Mouse (Mus musculus) liver, embryonic 12.5 days (tissue): Measurements from ENCODE around the gene Traf3ip2. TPM values are rescaled to one million over a fixed set of nuclear protein-coding genes. Genes with fewer than 3 reads are reported as not detected.

ENCODE experiments used
- ATAC-seq: fragments of 200-750 bp; cut with Nextera tagmentation; 2 replicates; pipeline ENCODE4 v1.8.0; 2017; ENCODE audit warnings: moderate number of reproducible peaks, mild to moderate bottlenecking, moderate library complexity
- H3K27ac ChIP-seq: fragments of 300-500 bp; sonication (generic); 2 replicates; pipeline ENCODE4 v1.5.1; 2016; ENCODE audit warnings: mild to moderate bottlenecking
- H3K27me3 ChIP-seq: fragments of 300-500 bp; sonication (generic); replicated peaks from 2 replicates; pipeline ENCODE4 v1.6.1; 2016; ENCODE audit warnings: mild to moderate bottlenecking, moderate library complexity
- H3K36me3 ChIP-seq: fragments of 300-500 bp; sonication (generic); 2 replicates; pipeline ENCODE4 v1.6.1; 2016; ENCODE audit warnings: mild to moderate bottlenecking, moderate library complexity
- H3K4me1 ChIP-seq: fragments of 300-500 bp; sonication (generic); 2 replicates; pipeline ENCODE4 v1.6.1; 2016
- H3K4me2 ChIP-seq: fragments of 300-500 bp; sonication (generic); 2 replicates; pipeline ENCODE4 v1.6.1; 2016; ENCODE audit warnings: mild to moderate bottlenecking, moderate library complexity
- H3K4me3 ChIP-seq: fragments of 300-500 bp; sonication (generic); 2 replicates; pipeline ENCODE4 v1.5.1; 2016; ENCODE audit warnings: mild to moderate bottlenecking, moderate library complexity
- H3K9ac ChIP-seq: fragments of 300-500 bp; sonication (generic); 2 replicates; pipeline ENCODE4 v1.6.1; 2016; ENCODE audit warnings: mild to moderate bottlenecking, moderate library complexity
- H3K9me3 ChIP-seq: fragments of 300-500 bp; sonication (generic); replicated peaks from 2 replicates; pipeline ENCODE4 v1.6.1; 2016; ENCODE audit warnings: mild to moderate bottlenecking, moderate library complexity
- WGBS: fragments of 180-500 bp; shearing (Covaris S2); methylation state at CpG from one replicate; pipeline ENCODE4 v1.1.7; 2016; ENCODE audit not compliant: insufficient replicate concordance; 5-methylcytosine and 5-hydroxymethylcytosine counted together
- polyA plus RNA-seq: library from polyadenylated mRNA; unstranded; fragments of >200 nt; fragmentation: Nextera tagmentation; extraction: Ambion mirVana; gene quantifications from 2 replicates; pipeline ENCODE4 v1.2.1, GENCODE M21; 2016

Traf3ip2 gene
- polyA plus RNA-seq, 1 experiment from 2014 or later, result 3.1 TPM

GRCm38 (mm10) chr10:39624837-39625625, 12.3 kb downstream of the Traf3ip2 start:
- Histone ChIP-seq H3K9me3 (no peaks in the 10 kb centered on the region), H3K9ac (no peak overlapping the region), H3K27ac (peak overlapping the region; percentile 40; the same call in 1 of the 2 replicates), H3K4me3 (no peak overlapping the region), H3K36me3 (no peaks in the 10 kb centered on the region), H3K4me1 (peaks cover 8% of the 10 kb centered on the region; the same call in 1 of the 2 replicates), H3K4me2 (peak overlapping the region; percentile 16; the same call in 1 of the 2 replicates), H3K27me3 (no peaks in the 10 kb centered on the region)
- ATAC-seq, result peak; percentile 63
- 53% methylated on average over 12 of the region's 12 CpGs for WGBS

- Histone ChIP-seq H3K4me1 (peaks cover 8% of the 10 kb centered on the region; the same call in 1 of the 2 replicates), H3K36me3 (no peaks in the 10 kb centered on the region), H3K9ac (no peak overlapping the region), H3K27ac (no peak overlapping the region), H3K9me3 (no peaks in the 10 kb centered on the region), H3K27me3 (no peaks in the 10 kb centered on the region), H3K4me3 (no peak overlapping the region), H3K4me2 (no peak overlapping the region)
- WGBS, result 64% methylated on average over 11 of the region's 11 CpGs
- ATAC-seq, result no peak
These were observed 13.0 kb downstream of the Traf3ip2 start for GRCm38 (mm10) chr10:39625626-39626260.

- H3K9me3 ChIP-seq, result no peaks in the 10 kb centered on the region
- 76% methylated on average over 12 of the region's 12 CpGs for WGBS
- peaks cover 8% of the 10 kb centered on the region; the same call in 1 of the 2 replicates for H3K4me1 ChIP-seq
- ATAC-seq, result no peak
- no peaks in the 10 kb centered on the region for H3K36me3 ChIP-seq
- H3K9ac ChIP-seq, result no peak overlapping the region
- no peak overlapping the region for H3K4me3 ChIP-seq
- H3K27me3 ChIP-seq, result no peaks in the 10 kb centered on the region
- H3K27ac ChIP-seq, result no peak overlapping the region
- H3K4me2 ChIP-seq, result no peak overlapping the region
These were observed 13.6 kb downstream of the Traf3ip2 start for GRCm38 (mm10) chr10:39626376-39626775.

GRCm38 (mm10) chr10:39628799-39629517, 16.2 kb downstream of the Traf3ip2 start:
- Histone ChIP-seq H3K36me3 (no peaks in the 10 kb centered on the region), H3K27me3 (no peaks in the 10 kb centered on the region), H3K4me1 (peaks cover 8% of the 10 kb centered on the region; the same call in 1 of the 2 replicates), H3K9me3 (no peaks in the 10 kb centered on the region), H3K27ac (no peak overlapping the region), H3K9ac (no peak overlapping the region), H3K4me3 (no peak overlapping the region), H3K4me2 (no peak overlapping the region)
- WGBS, result 49% methylated on average over 10 of the region's 10 CpGs
- no peak for ATAC-seq

GRCm38 (mm10) chr10:39629746-39630552, 17.2 kb downstream of the Traf3ip2 start:
- H3K27me3 ChIP-seq, result no peaks in the 10 kb centered on the region
- no peak overlapping the region for H3K9ac ChIP-seq
- no peak overlapping the region for H3K4me2 ChIP-seq
- H3K27ac ChIP-seq, result no peak overlapping the region
- no peak for ATAC-seq
- 0 out of 2 replicates have a peak, but pooled peaks cover 4% of the 10 kb centered on the region for H3K4me1 ChIP-seq
- no peak overlapping the region for H3K4me3 ChIP-seq
- no peaks in the 10 kb centered on the region for H3K9me3 ChIP-seq
- 64% methylated on average over 18 of the region's 18 CpGs for WGBS
- H3K36me3 ChIP-seq, result no peaks in the 10 kb centered on the region; the same call in 1 of the 2 replicates

- H3K27ac ChIP-seq, result no peak overlapping the region
- no peak overlapping the region for H3K9ac ChIP-seq
- no peaks in the 10 kb centered on the region for H3K27me3 ChIP-seq
- H3K9me3 ChIP-seq, result no peaks in the 10 kb centered on the region
- no peaks in the 10 kb centered on the region; the same call in 1 of the 2 replicates for H3K36me3 ChIP-seq
- H3K4me3 ChIP-seq, result no peak overlapping the region
- H3K4me2 ChIP-seq, result no peak overlapping the region
- 54% methylated on average over 6 of the region's 6 CpGs for WGBS
- ATAC-seq, result no peak
- 0 out of 2 replicates have a peak, but pooled peaks cover 4% of the 10 kb centered on the region for H3K4me1 ChIP-seq
These were observed 18.1 kb downstream of the Traf3ip2 start for GRCm38 (mm10) chr10:39630811-39631210.

GRCm38 (mm10) chr10:39631627-39632026, 18.9 kb downstream of the Traf3ip2 start:
- Histone ChIP-seq H3K9me3 (no peaks in the 10 kb centered on the region), H3K27ac (no peak overlapping the region)
- 83% methylated on average over 14 of the region's 14 CpGs for WGBS

GRCm38 (mm10) chr10:39633379-39633778, 20.6 kb downstream of the Traf3ip2 start:
- no peak overlapping the region for H3K4me2 ChIP-seq
- WGBS, result 76% methylated on average over 6 of the region's 6 CpGs
- no peaks in the 10 kb centered on the region for H3K27me3 ChIP-seq
- H3K36me3 ChIP-seq, result no peaks in the 10 kb centered on the region; the same call in 1 of the 2 replicates
- no peak overlapping the region for H3K4me3 ChIP-seq
- H3K4me1 ChIP-seq, result 0 out of 2 replicates have a peak, but pooled peaks cover 4% of the 10 kb centered on the region
- no peaks in the 10 kb centered on the region for H3K9me3 ChIP-seq
- no peak overlapping the region for H3K27ac ChIP-seq
- no peak overlapping the region for H3K9ac ChIP-seq
- no peak for ATAC-seq

More at GRCm38 (mm10) chr10:39631627-39632026, 18.9 kb downstream of the Traf3ip2 start:
- no peak overlapping the region for H3K9ac ChIP-seq
- H3K4me2 ChIP-seq, result no peak overlapping the region
- 0 out of 2 replicates have a peak, but pooled peaks cover 4% of the 10 kb centered on the region for H3K4me1 ChIP-seq
- no peaks in the 10 kb centered on the region; the same call in 1 of the 2 replicates for H3K36me3 ChIP-seq
- H3K27me3 ChIP-seq, result no peaks in the 10 kb centered on the region
- no peak overlapping the region for H3K4me3 ChIP-seq
- ATAC-seq, result no peak

GRCm38 (mm10) chr10:39634423-39635101, 21.8 kb downstream of the Traf3ip2 start:
- Histone ChIP-seq H3K4me1 (no peaks in the 10 kb centered on the region), H3K4me3 (no peak overlapping the region)
- 59% methylated on average over 13 of the region's 13 CpGs for WGBS

GRCm38 (mm10) chr10:39638862-39639261, 26.1 kb downstream of the Traf3ip2 start:
- WGBS, result 62% methylated on average over 3 of the region's 3 CpGs
- no peak overlapping the region for H3K4me3 ChIP-seq
- H3K9me3 ChIP-seq, result no peaks in the 10 kb centered on the region
- no peaks in the 10 kb centered on the region for H3K4me1 ChIP-seq
- H3K27me3 ChIP-seq, result no peaks in the 10 kb centered on the region
- H3K36me3 ChIP-seq, result peaks cover 3% of the 10 kb centered on the region; the same call in 1 of the 2 replicates
- no peak overlapping the region for H3K4me2 ChIP-seq
- H3K27ac ChIP-seq, result no peak overlapping the region
- no peak for ATAC-seq
- no peak overlapping the region for H3K9ac ChIP-seq

More at GRCm38 (mm10) chr10:39634423-39635101, 21.8 kb downstream of the Traf3ip2 start:
- Histone ChIP-seq H3K27me3 (no peaks in the 10 kb centered on the region), H3K36me3 (no peaks in the 10 kb centered on the region; the same call in 1 of the 2 replicates), H3K9ac (no peak overlapping the region), H3K9me3 (no peaks in the 10 kb centered on the region), H3K27ac (no peak overlapping the region), H3K4me2 (no peak overlapping the region)
- no peak for ATAC-seq
